Mouse (Mus musculus) intestine, postnatal 0 days (tissue): ENCODE data around the gene Pdcd2l. TPM values are rescaled to one million over a fixed set of nuclear protein-coding genes. Genes with fewer than 3 reads are reported as not detected.

ENCODE experiments used
- ATAC-seq: fragments of 200-750 bp; cut with Nextera tagmentation; 2 replicates; pipeline ENCODE4 v1.8.0; 2017; ENCODE audit warnings: mild to moderate bottlenecking, moderate TSS enrichment, moderate library complexity
- H3K27ac ChIP-seq: fragments of 300-500 bp; sonication (generic); 2 replicates; pipeline ENCODE4 v1.5.1; 2014; ENCODE audit warnings: mild to moderate bottlenecking, low read depth, low read length, moderate library complexity
- H3K27me3 ChIP-seq: fragments of 300-500 bp; sonication (generic); replicated peaks from 2 replicates; pipeline ENCODE4 v1.6.1; 2014; ENCODE audit warnings: low read length, mixed read lengths; ENCODE audit not compliant: control insufficient read depth, insufficient read depth
- H3K36me3 ChIP-seq: fragments of 300-500 bp; sonication (generic); 2 replicates; pipeline ENCODE4 v1.6.1; 2014; ENCODE audit warnings: mild to moderate bottlenecking, moderate library complexity; ENCODE audit not compliant: control insufficient read depth, insufficient read depth
- H3K4me1 ChIP-seq: fragments of 300-500 bp; sonication (generic); replicated peaks from 2 replicates; pipeline ENCODE4 v1.6.1; 2014; ENCODE audit warnings: antibody characterized with exemption, low read length, mixed read lengths; ENCODE audit not compliant: control insufficient read depth, insufficient read depth
- H3K4me2 ChIP-seq: fragments of 300-500 bp; sonication (generic); replicated peaks from 2 replicates; pipeline ENCODE4 v1.6.1; 2014; ENCODE audit warnings: low read depth, mild to moderate bottlenecking, moderate library complexity
- H3K4me3 ChIP-seq: fragments of 300-500 bp; sonication (generic); 2 replicates; pipeline ENCODE4 v1.5.1; 2014; ENCODE audit warnings: low read depth, low read length
- H3K9ac ChIP-seq: fragments of 300-500 bp; sonication (generic); 2 replicates; pipeline ENCODE4 v1.6.1; 2014; ENCODE audit warnings: mild to moderate bottlenecking, low read depth, low read length
- H3K9me3 ChIP-seq: fragments of 300-500 bp; sonication (generic); 2 replicates; pipeline ENCODE4 v1.6.1; 2016; ENCODE audit warnings: mixed run types; ENCODE audit not compliant: control insufficient read depth
- CTCF ChIP-seq: sonication (generic); IDR thresholded peaks from 2 replicates; pipeline ENCODE4 v1.5.1; 2016; ENCODE audit warnings: low read depth, mild to moderate bottlenecking, control low read depth, antibody characterized with exemption, moderate library complexity
- WGBS: fragments of 180-500 bp; shearing (Covaris S2); extraction: QIAGEN DNeasy Blood & Tissue Kit; methylation state at CpG from one replicate; pipeline ENCODE4 v1.1.7; 2014; 5-methylcytosine and 5-hydroxymethylcytosine counted together
- polyA plus RNA-seq: library from polyadenylated mRNA; unstranded; fragments of >200 nt; fragmentation: Nextera tagmentation; extraction: Ambion mirVana; gene quantifications from 2 replicates; pipeline ENCODE4 v1.2.1, GENCODE M21; 2015

The Pdcd2l gene
- polyA plus RNA-seq: 26.3 and 26.7 TPM in 2 replicates

DNA sequence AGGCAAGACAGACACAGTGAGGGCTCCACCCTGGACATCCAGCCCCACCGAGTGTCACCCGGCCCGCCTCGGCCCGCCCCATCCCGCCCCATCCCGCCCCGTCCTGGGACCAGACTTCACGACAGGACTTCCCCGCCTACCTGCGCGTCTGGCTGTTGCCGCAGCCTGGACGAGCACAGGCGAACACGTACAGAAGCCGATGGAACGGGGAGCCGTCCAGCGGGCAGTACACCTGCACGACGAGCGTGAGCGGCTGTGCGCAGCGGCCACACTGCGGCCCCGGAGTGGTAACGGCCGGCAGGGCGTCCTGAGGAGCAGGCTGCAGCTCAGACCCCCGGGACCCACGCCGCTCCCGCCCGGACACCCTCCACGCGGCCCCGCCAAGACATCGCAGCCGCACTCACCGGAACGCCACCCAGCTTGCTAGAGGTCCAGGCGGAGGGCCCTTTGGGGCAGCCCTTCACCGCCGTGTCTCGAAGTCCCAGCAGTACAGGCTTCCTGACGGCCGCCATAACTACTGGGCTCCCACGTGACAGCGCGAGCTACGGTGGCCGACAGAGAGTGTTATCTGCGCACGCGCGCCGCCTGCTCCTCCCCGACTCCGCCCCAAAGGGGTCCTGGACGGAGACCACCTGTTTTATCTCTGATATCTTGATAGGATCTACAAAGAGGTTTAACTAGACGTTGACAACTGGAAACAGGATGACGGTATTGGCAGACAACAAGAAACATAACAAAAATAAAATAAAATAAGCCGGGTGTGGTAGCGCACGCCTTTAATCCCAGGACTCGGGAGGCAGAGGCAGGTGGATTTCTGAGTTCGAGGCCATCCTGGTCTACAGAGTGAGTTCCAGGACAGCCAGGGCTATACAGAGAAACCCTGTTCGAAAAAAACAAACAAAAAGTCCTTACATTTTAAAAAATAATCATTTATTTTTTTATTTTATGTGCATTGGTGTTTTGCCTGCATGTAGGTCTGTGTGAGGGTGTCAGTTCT is at the start of gene Pdcd2l:
Pdcd2l (minus strand) TSS at position 530 of the 997 bp plus-strand sequence.
- Histone ChIP-seq H3K4me2 (peak within 1 kb of the TSS; percentile 86), H3K27me3 (no peaks in the 10 kb centered on the region), H3K27ac (peak within 1 kb of the TSS; percentile 87), H3K9ac (peak within 1 kb of the TSS; percentile 92), H3K36me3 (peaks cover 18% of the 10 kb centered on the region), H3K9me3 (no peaks in the 10 kb centered on the region), H3K4me1 (no peaks in the 10 kb centered on the region), H3K4me3 (peak within 1 kb of the TSS; percentile 100)
- 2% methylated on average over 70 of the region's 70 CpGs for WGBS
- peak; percentile 12; the same call in 1 of the 2 replicates for TF ChIP-seq CTCF
- ATAC-seq: peak; percentile 89

- no peak overlapping the region for H3K4me3 ChIP-seq
- TF ChIP-seq CTCF: no peak
- H3K9me3 ChIP-seq: no peaks in the 10 kb centered on the region
- no peak overlapping the region for H3K27ac ChIP-seq
- no peak overlapping the region for H3K4me2 ChIP-seq
- H3K36me3 ChIP-seq: peaks cover 76% of the 10 kb centered on the region
- no peak overlapping the region for H3K9ac ChIP-seq
- WGBS: 95% methylated on average over 11 of the region's 11 CpGs
- H3K27me3 ChIP-seq: no peaks in the 10 kb centered on the region
- H3K4me1 ChIP-seq: no peaks in the 10 kb centered on the region
- no peak for ATAC-seq
Measured at GRCm38 (mm10) chr7:34242176-34242575, 45.7 kb upstream of the Pdcd2l start.

- 90% methylated on average over 5 of the region's 5 CpGs for WGBS
Measured at GRCm38 (mm10) chr7:34238086-34238485, 41.6 kb upstream of the Pdcd2l start.

GRCm38 (mm10) chr7:34235602-34236001 is 39.1 kb upstream of the Pdcd2l start:
- WGBS: 86% methylated on average over 5 of the region's 5 CpGs
- Histone ChIP-seq H3K4me1 (no peaks in the 10 kb centered on the region), H3K36me3 (peaks cover 30% of the 10 kb centered on the region), H3K9ac (no peak overlapping the region), H3K27ac (no peak overlapping the region), H3K9me3 (no peaks in the 10 kb centered on the region), H3K4me2 (no peak overlapping the region), H3K27me3 (no peaks in the 10 kb centered on the region), H3K4me3 (no peak overlapping the region)
- ATAC-seq: no peak
- no peak for TF ChIP-seq CTCF

More at GRCm38 (mm10) chr7:34238086-34238485, 41.6 kb upstream of the Pdcd2l start:
- Histone ChIP-seq H3K36me3 (peaks cover 50% of the 10 kb centered on the region), H3K9ac (no peak overlapping the region), H3K9me3 (no peaks in the 10 kb centered on the region), H3K4me1 (no peaks in the 10 kb centered on the region), H3K4me3 (no peak overlapping the region), H3K27ac (no peak overlapping the region), H3K4me2 (no peak overlapping the region), H3K27me3 (no peaks in the 10 kb centered on the region)
- no peak for TF ChIP-seq CTCF
- ATAC-seq: no peak

DNA sequence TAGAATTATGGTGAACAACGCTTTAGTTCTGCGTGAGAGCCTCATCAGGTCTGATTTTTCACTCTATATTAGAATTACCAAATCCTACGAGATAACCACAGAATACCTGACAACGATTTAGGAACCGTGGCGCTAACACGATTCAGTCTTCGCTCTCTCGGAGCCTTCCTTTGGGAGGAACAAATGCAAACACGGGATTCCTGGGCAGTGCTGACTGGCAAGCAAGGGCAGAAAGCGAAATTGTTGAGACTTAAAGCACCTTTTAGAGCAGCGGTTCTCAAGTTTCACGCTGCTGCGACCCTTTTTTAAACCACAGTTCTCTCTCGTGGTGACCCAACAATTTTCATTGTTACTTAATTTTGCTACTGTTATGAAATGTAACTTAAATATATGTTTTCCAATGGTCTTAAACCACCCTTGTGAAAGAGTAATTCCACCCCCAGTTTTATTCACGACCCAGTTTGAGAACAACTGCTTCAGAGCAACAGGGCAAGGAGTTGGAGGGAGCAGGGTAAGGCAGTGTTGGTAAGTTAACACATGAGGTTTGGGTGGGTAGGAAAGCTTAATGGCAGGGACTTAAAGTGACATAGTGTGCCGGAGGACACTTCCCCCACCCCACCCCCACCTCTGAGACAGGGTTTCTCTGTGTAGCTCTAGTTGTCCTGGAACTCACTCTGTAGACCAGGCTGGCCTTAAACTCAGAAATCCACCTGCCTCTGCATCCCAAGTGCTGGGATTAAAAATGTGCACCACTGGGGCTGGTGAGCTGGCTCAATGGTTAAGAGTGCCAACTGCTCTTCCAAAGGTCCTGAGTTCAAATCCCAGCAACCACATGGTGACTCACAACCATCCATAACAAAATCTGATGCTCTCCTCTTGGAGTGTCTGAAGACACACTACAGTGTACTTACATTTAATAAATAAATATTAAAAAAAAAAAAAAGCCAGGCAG is 38.4 kb upstream of the Pdcd2l start:
- no peak overlapping the region for H3K9ac ChIP-seq
- peaks cover 25% of the 10 kb centered on the region for H3K36me3 ChIP-seq
- peak overlapping the region; percentile 66 for H3K4me2 ChIP-seq
- H3K4me3 ChIP-seq: peak overlapping the region; percentile 49
- no peaks in the 10 kb centered on the region for H3K4me1 ChIP-seq
- WGBS: 1% methylated on average over 17 of the region's 17 CpGs
- H3K9me3 ChIP-seq: no peaks in the 10 kb centered on the region
- peak overlapping the region; percentile 81 for H3K27ac ChIP-seq
- H3K27me3 ChIP-seq: no peaks in the 10 kb centered on the region
- TF ChIP-seq CTCF: no peak
- no peak for ATAC-seq
